Mouse (Mus musculus): Measurements from ENCODE around the gene Trim40. TPM values are rescaled to one million over a fixed set of nuclear protein-coding genes. Genes with fewer than 3 reads are reported as not detected.
A peak's percentile ranks its signal among the peaks of the same experiment; 100 is the strongest.

Gene Trim40
- polyA plus RNA-seq, 1 experiment: not detected

DNA sequence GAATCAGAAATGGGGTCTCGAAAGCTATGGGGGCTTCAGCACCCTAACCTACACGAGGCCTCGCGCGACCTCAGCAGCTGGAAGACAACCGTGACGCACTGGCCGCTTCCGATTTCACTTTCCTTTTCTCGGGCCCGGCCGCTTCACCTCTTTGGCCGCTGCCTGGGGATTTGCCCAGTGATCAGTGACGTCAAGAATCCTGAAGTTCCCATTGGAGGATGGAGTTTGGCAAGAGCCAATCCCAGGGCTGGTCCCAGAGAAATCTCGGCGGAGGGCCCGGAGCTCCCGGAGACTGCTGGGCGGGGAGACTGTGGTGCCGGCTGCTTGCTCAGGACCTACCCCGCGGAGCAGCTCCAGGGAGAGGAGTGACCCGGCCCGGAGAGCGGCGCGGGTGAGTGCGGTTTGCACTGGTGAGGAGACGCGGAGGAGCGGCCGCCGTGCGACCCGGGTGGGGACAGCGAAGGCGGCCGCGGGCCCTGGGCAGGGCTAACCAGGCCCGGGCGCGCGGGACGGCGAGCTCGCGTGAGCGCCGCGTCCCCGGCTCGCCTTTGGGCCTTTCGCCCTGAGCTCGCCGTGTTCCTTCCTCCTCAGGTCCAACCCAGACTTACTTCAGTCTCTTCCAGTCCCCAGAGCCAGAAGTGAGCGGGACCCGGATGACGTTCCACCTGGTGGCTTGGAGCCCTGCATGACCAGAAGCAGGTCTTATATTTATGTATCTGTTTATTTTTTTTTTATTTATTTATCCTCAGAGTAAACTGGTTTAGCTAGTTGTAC is 52.9 kb downstream of the Trim40 start, which contains the start of gene Trim26:
TSS of gene Trim26 (plus strand) at position 261 of the 774 bp plus-strand sequence.
- TF ChIP-seq TAL1 (IDR thresholded peaks at IDR 0.05; ENCODE audit: low read length) (no peak), GATA1 (IDR thresholded peaks at IDR 0.05; ENCODE audit: low read length) (no peak)
- Histone ChIP-seq H3K27me3 (ENCODE audit: control insufficient read depth) (peaks cover 15% of the 10 kb centered on the region), H3K9me3 (ENCODE audit: control insufficient read depth, low read length) (no peaks in the 10 kb centered on the region), H3K4me3 (replicated peaks) (peak within 1 kb of the TSS; percentile 84), H3K36me3 (ENCODE audit: control insufficient read depth) (peaks cover 2% of the 10 kb centered on the region), H3K4me1 (ENCODE audit: control insufficient read depth) (peaks cover 32% of the 10 kb centered on the region)

GRCm38 (mm10) chr17:36836427-36836812 is 53.5 kb downstream of the Trim40 start:
- Histone ChIP-seq H3K9me3 (ENCODE audit: control insufficient read depth, low read length) (no peaks in the 10 kb centered on the region), H3K4me3 (replicated peaks) (peak overlapping the region; percentile 84), H3K4me1 (ENCODE audit: control insufficient read depth) (peaks cover 32% of the 10 kb centered on the region), H3K36me3 (ENCODE audit: control insufficient read depth) (peaks cover 2% of the 10 kb centered on the region), H3K27me3 (ENCODE audit: control insufficient read depth) (peaks cover 15% of the 10 kb centered on the region)
- TF ChIP-seq GATA1 (IDR thresholded peaks at IDR 0.05; ENCODE audit: low read length) (no peak), TAL1 (IDR thresholded peaks at IDR 0.05; ENCODE audit: low read length) (no peak)

- TF ChIP-seq TAL1 (IDR thresholded peaks at IDR 0.05; ENCODE audit: low read length) (no peak), GATA1 (IDR thresholded peaks at IDR 0.05; ENCODE audit: low read length) (no peak)
- H3K4me3 ChIP-seq (replicated peaks): peak overlapping the region; percentile 84
- H3K4me1 ChIP-seq (ENCODE audit: control insufficient read depth): peaks cover 32% of the 10 kb centered on the region
- peaks cover 2% of the 10 kb centered on the region for H3K36me3 ChIP-seq (ENCODE audit: control insufficient read depth)
- no peaks in the 10 kb centered on the region for H3K9me3 ChIP-seq (ENCODE audit: control insufficient read depth, low read length)
- peaks cover 15% of the 10 kb centered on the region for H3K27me3 ChIP-seq (ENCODE audit: control insufficient read depth)
These were observed 54.1 kb downstream of the Trim40 start for GRCm38 (mm10) chr17:36835591-36836426.

DNA sequence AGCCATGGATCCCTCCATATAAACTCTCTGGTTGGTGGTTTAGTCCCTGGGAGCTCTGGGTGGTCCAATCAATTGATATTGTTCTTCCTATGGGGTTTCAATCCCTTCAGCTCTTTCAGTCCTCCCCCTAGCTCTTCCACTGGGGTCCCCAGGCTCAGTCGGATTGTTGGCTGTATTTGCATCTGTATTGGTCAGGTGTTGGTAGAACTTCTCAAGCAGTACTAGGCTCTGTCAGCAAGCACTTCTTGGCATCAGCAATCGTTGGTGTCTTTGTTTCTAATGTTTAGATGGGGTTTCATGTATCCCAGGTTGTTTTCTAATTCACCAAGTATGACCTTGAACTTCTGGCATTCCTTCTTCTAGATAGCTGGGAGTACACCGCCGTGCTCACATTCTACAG is 57.2 kb downstream of the Trim40 start:
- Histone ChIP-seq H3K36me3 (ENCODE audit: control insufficient read depth) (no peaks in the 10 kb centered on the region), H3K9me3 (ENCODE audit: control insufficient read depth, low read length) (no peaks in the 10 kb centered on the region), H3K27me3 (ENCODE audit: control insufficient read depth) (peaks cover 27% of the 10 kb centered on the region), H3K4me3 (replicated peaks) (no peak overlapping the region), H3K4me1 (ENCODE audit: control insufficient read depth) (peaks cover 23% of the 10 kb centered on the region)
- TF ChIP-seq GATA1 (IDR thresholded peaks at IDR 0.05; ENCODE audit: low read length) (no peak), TAL1 (IDR thresholded peaks at IDR 0.05; ENCODE audit: low read length) (no peak)

Other genes starting within 250 kb of the Trim40 start
- not detected in 2 replicates for gene H2-M9, start 247.5 kb downstream of the Trim40 start, polyA plus RNA-seq (2012)
- not detected in 2 replicates for gene H2-M1, start 217.9 kb downstream of the Trim40 start, polyA plus RNA-seq (2012)
- not detected in 2 replicates for gene H2-M10.5, start 117.2 kb downstream of the Trim40 start, polyA plus RNA-seq (2012)
- gene H2-M10.6, start 78.0 kb downstream of the Trim40 start, polyA plus RNA-seq (2012): not detected in 2 replicates
- 2.5 and 2.7 TPM in 2 replicates for gene Trim26, start 53.0 kb downstream of the Trim40 start, polyA plus RNA-seq (2012)
- 0.08 TPM in 2 replicates for gene Trim15, start 22.9 kb downstream of the Trim40 start, polyA plus RNA-seq (2012)
- gene Trim10, start 20.5 kb downstream of the Trim40 start, polyA plus RNA-seq (2012): 33.1 and 48.3 TPM in 2 replicates
- 0.02 TPM in 1 of 2 replicates, not detected in the other for gene Trim31, start 8.0 kb upstream of the Trim40 start, polyA plus RNA-seq (2012)
- not detected in 2 replicates for gene Rnf39, start 52.8 kb upstream of the Trim40 start, polyA plus RNA-seq (2012)
- gene Ppp1r11, start 61.6 kb upstream of the Trim40 start, polyA plus RNA-seq (2012): 7.6 and 9.0 TPM in 2 replicates
- 0.28 and 0.48 TPM in 2 replicates for gene Znrd1, start 68.4 kb upstream of the Trim40 start, polyA plus RNA-seq (2012)
- 0.04 and 0.07 TPM in 2 replicates for gene Znrd1as, start 68.5 kb upstream of the Trim40 start, polyA plus RNA-seq (2012)
- not detected in 2 replicates for gene 2410137M14Rik, start 91.1 kb upstream of the Trim40 start, polyA plus RNA-seq (2012)
- not detected in 2 replicates for gene H2-M5, start 99.4 kb upstream of the Trim40 start, polyA plus RNA-seq (2012)
- gene Zfp57, start 111.0 kb upstream of the Trim40 start, polyA plus RNA-seq (2012): not detected in 2 replicates
- not detected in 2 replicates for gene Mog, start 133.3 kb upstream of the Trim40 start, polyA plus RNA-seq (2012)
- 0.08 TPM in 1 of 2 replicates, not detected in the other for gene Gabbr1, start 155.8 kb upstream of the Trim40 start, polyA plus RNA-seq (2012)
- gene Olfr90, start 198.4 kb upstream of the Trim40 start, polyA plus RNA-seq (2012): not detected in 2 replicates
- 0.04 TPM in 1 of 2 replicates, not detected in the other for gene Olfr91, start 208.2 kb upstream of the Trim40 start, polyA plus RNA-seq (2012)
- not detected in 2 replicates for gene Olfr92, start 230.0 kb upstream of the Trim40 start, polyA plus RNA-seq (2012)